Mouse (Mus musculus) neutrophil, adult 5-6 weeks (primary cell): ENCODE data around the gene 2210418O10Rik. TPM values are rescaled to one million over a fixed set of nuclear protein-coding genes. Genes with fewer than 3 reads are reported as not detected.
"Not testable (repeated sequence)": the region's sequence is repeated elsewhere in the genome, so short reads cannot be mapped to it uniquely, and the experiment has no call there.

ENCODE experiments used
- ATAC-seq: fragments of 151-379, 151-347 bp; 2 replicates; pipeline ENCODE4 v1.8.0; 2017; ENCODE audit warnings: mild to moderate bottlenecking, moderate TSS enrichment; ENCODE audit not compliant: insufficient number of reproducible peaks, poor library complexity, low FRiP score, severe bottlenecking; ENCODE audit errors: extremely low read depth
- total RNA-seq: library from RNA; stranded (forward); fragments of 200-1000 nt; gene quantifications from 2 replicates; pipeline ENCODE4 v1.2.3, GENCODE M21; 2017

2210418O10Rik gene
- 0.37 and 0.81 TPM in 2 replicates for total RNA-seq

DNA sequence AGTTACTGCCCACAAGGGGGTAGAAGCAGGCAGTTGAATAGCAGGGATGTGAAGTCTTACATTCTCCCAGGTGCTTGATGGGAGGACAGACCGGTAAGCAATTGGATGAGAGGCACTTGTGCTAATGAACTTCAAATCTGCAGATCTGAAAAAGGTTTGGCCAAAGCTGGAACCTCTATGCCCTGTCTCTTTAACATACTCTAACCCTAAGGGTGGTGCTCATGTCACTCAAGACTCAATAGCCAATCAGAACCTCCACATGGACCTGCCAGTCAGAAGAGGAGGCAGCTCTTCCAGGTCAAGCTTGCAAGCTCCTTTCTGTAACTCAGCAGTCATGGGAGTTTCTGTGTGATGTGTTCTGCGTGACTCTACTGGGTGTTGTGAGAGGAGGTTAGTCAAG is at the start of gene 2210418O10Rik:
Gene 2210418O10Rik (plus strand): TSS at position 301 of the 400 bp plus-strand sequence.
- not testable (repeated sequence) for ATAC-seq

- not testable (repeated sequence) for ATAC-seq
These were observed 22.1 kb downstream of the 2210418O10Rik start for GRCm38 (mm10) chr2:176248519-176248918.

Other genes starting within 250 kb of the 2210418O10Rik start
- gene Gm2004, start 76.7 kb upstream of the 2210418O10Rik start, total RNA-seq, result not detected in 2 replicates
- gene Gm11009, start 92.9 kb downstream of the 2210418O10Rik start, total RNA-seq, result not detected in 2 replicates
- gene Gm14435, start 197.0 kb downstream of the 2210418O10Rik start, total RNA-seq, result 1.2 and 3.4 TPM in 2 replicates